Mouse (Mus musculus): ENCODE results near the gene Hap1.

DNA sequence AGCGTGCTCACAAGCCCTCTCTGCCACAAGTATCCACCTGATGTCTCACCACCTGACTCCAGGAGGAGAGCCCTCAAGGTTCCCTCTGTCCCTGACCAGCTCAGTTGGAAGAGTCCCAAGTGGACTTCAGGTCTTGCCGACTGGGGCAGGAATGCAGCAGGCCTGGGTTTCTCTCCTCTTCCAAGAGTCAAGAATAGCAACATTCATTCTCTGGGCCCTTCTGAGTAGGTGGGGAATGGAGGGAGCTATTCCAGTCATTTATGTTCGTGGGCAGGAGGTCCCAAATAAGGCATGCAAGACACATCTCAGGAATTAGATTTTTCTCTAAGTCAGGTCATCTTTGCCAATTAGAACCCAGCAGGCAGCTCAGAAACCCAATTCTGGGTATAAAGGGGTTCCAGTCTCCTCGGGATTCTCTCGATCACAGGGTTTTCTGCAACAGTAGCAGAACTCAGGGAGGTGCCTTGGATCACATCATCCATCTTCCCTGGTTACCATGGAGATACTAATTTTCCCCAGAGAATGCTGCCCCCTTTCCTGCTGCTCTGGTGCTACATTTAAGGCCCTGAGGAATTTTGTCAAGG, 43.7 kb downstream of the Hap1 start:
- TF ChIP-seq POLR2A (IDR thresholded peaks at IDR 0.05; ENCODE audit: insufficient read depth, low read depth, low read length) (no peak), CTCF (IDR thresholded peaks at IDR 0.05) (no peak)
